Mouse (Mus musculus) embryonic facial prominence, embryonic 12.5 days (tissue): ENCODE measurements at regions not wholly inside any gene's neighbourhood (a gene's known extent, or its start where the extent isn't known, plus 50 kb on each side); places are given as distances from the start of the nearest gene placed in this dataset.

Experiments
- ATAC-seq: fragments of 200-750 bp; cut with Nextera tagmentation; 2 replicates; pipeline ENCODE4 v1.8.0; 2017; ENCODE audit not compliant: insufficient number of reproducible peaks, insufficient read depth, low FRiP score, low TSS enrichment
- H3K27ac ChIP-seq: fragments of 300-500 bp; sonication (generic); 2 replicates; pipeline ENCODE4 v1.5.1; 2016; ENCODE audit warnings: mild to moderate bottlenecking
- H3K27me3 ChIP-seq: fragments of 300-500 bp; sonication (generic); 2 replicates; pipeline ENCODE4 v1.6.1; 2016; ENCODE audit warnings: mild to moderate bottlenecking, moderate library complexity
- H3K36me3 ChIP-seq: fragments of 300-500 bp; sonication (generic); 2 replicates; pipeline ENCODE4 v1.6.1; 2016; ENCODE audit warnings: mild to moderate bottlenecking
- H3K4me1 ChIP-seq: fragments of 300-500 bp; sonication (generic); 2 replicates; pipeline ENCODE4 v1.6.1; 2016
- H3K4me2 ChIP-seq: fragments of 300-500 bp; sonication (generic); replicated peaks from 2 replicates; pipeline ENCODE4 v1.6.1; 2016; ENCODE audit warnings: mild to moderate bottlenecking, moderate library complexity
- H3K4me3 ChIP-seq: fragments of 300-500 bp; sonication (generic); 2 replicates; pipeline ENCODE4 v1.5.1; 2016; ENCODE audit warnings: mild to moderate bottlenecking
- H3K9ac ChIP-seq: fragments of 300-500 bp; sonication (generic); 2 replicates; pipeline ENCODE4 v1.6.1; 2016; ENCODE audit warnings: mild to moderate bottlenecking, moderate library complexity
- H3K9me3 ChIP-seq: fragments of 300-500 bp; sonication (generic); 2 replicates; pipeline ENCODE4 v1.6.1; 2016; ENCODE audit warnings: mild to moderate bottlenecking, moderate library complexity
- WGBS: fragments of 180-500 bp; shearing (Covaris S2); methylation state at CpG from one replicate; pipeline ENCODE4 v1.1.7; 2016; 5-methylcytosine and 5-hydroxymethylcytosine counted together

DNA sequence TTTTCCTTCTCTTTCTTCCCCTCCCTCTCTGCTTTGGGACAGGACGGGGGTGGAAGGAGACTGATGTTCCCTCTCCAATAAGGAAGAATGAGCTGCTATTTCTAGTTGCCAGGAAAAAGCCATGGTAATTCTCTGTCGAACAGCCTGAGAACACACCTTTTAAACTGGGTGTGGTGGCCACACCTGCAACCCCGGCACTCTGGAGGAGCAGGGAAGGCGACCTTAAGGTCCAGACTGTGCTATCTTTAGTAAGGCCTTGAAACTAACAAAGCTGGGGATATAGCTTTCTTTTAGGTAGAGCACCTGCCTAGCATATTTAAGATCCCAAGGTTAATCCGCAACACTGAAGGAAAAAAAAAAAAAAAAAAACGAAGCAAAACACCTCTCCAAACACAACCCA, 242.7 kb downstream of the Foxo1 start:
- no peak overlapping the region for H3K4me3 ChIP-seq
- no peaks in the 10 kb centered on the region for H3K27me3 ChIP-seq
- H3K36me3 ChIP-seq, result no peaks in the 10 kb centered on the region
- no peak overlapping the region for H3K27ac ChIP-seq
- H3K4me1 ChIP-seq, result no peaks in the 10 kb centered on the region
- H3K4me2 ChIP-seq, result peak overlapping the region; percentile 35; the same call in 1 of the 2 replicates
- 53% methylated on average over 6 of the region's 6 CpGs for WGBS
- H3K9ac ChIP-seq, result no peak overlapping the region
- H3K9me3 ChIP-seq, result no peaks in the 10 kb centered on the region
- ATAC-seq, result no peak

GRCm38 (mm10) chr3:52510088-52510765, 242.1 kb downstream of the Foxo1 start:
- peak overlapping the region; percentile 35 for H3K4me2 ChIP-seq

GRCm38 (mm10) chr3:52503925-52504324, 235.8 kb downstream of the Foxo1 start:
- Histone ChIP-seq H3K27me3 (no peaks in the 10 kb centered on the region), H3K27ac (no peak overlapping the region), H3K4me1 (no peaks in the 10 kb centered on the region), H3K9me3 (no peaks in the 10 kb centered on the region), H3K9ac (no peak overlapping the region), H3K36me3 (no peaks in the 10 kb centered on the region), H3K4me3 (no peak overlapping the region), H3K4me2 (no peak overlapping the region)
- 87% methylated on average over 9 of the region's 9 CpGs for WGBS
- ATAC-seq, result no peak

More at GRCm38 (mm10) chr3:52510088-52510765, 242.1 kb downstream of the Foxo1 start:
- H3K27ac ChIP-seq, result no peak overlapping the region
- no peak for ATAC-seq
- H3K4me1 ChIP-seq, result no peaks in the 10 kb centered on the region
- H3K36me3 ChIP-seq, result no peaks in the 10 kb centered on the region
- peak overlapping the region; percentile 23; the same call in 1 of the 2 replicates for H3K4me3 ChIP-seq
- 63% methylated on average over 12 of the region's 12 CpGs for WGBS
- no peaks in the 10 kb centered on the region for H3K9me3 ChIP-seq
- H3K27me3 ChIP-seq, result no peaks in the 10 kb centered on the region
- H3K9ac ChIP-seq, result no peak overlapping the region

GRCm38 (mm10) chr3:52502223-52502622, 234.1 kb downstream of the Foxo1 start:
- ATAC-seq, result no peak
- no peak overlapping the region for H3K4me3 ChIP-seq
- 16% methylated on average over 7 of the region's 7 CpGs for WGBS
- H3K4me1 ChIP-seq, result no peaks in the 10 kb centered on the region
- H3K36me3 ChIP-seq, result no peaks in the 10 kb centered on the region
- H3K4me2 ChIP-seq, result no peak overlapping the region
- no peaks in the 10 kb centered on the region for H3K27me3 ChIP-seq
- H3K9me3 ChIP-seq, result no peaks in the 10 kb centered on the region
- H3K9ac ChIP-seq, result no peak overlapping the region
- no peak overlapping the region for H3K27ac ChIP-seq

DNA sequence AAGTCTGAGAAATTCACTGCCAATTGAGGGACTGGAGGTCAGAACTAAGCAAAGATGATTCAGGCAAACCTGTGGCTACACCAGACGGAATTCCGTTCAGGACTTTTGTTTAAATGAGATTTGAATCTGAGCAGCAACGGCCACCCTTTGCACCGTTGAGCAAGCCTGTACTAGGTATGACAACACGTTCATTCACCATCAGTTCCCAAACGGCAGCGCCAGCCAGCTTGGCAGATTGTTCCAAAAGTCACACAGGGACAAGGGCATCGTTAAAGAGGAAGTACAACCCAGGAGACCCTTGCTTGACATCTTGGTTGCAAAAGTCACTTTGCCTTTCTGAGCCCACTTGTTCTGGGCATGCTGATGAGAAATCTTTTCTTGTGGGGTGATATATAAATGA, 233.5 kb downstream of the Foxo1 start:
- no peak for ATAC-seq
- no peak overlapping the region for H3K9ac ChIP-seq
- H3K4me1 ChIP-seq, result no peaks in the 10 kb centered on the region
- H3K9me3 ChIP-seq, result no peaks in the 10 kb centered on the region
- H3K4me2 ChIP-seq, result no peak overlapping the region
- H3K4me3 ChIP-seq, result no peak overlapping the region
- 83% methylated on average over 8 of the region's 8 CpGs for WGBS
- no peaks in the 10 kb centered on the region for H3K27me3 ChIP-seq
- no peaks in the 10 kb centered on the region for H3K36me3 ChIP-seq
- H3K27ac ChIP-seq, result no peak overlapping the region

DNA sequence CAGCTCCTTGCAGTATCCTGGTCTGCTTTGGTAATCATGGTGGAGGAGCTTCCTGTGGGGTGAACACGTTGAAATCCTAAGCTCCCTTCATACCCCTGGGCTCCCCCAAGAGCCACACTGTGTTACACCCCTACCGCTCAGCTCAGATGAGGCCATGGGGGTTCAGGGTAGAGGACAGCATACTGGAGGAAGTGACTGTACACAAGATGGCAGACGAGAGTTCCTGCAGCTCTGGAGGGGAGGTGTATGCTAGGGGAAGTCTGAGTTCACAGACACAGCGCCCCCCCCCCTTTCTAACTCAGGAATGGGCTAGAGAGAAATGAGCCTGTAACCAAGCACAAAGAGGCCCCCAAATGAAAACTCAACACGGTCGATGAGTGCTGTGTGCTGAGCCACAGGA, 231.9 kb downstream of the Foxo1 start:
- Histone ChIP-seq H3K9ac (no peak overlapping the region), H3K4me2 (no peak overlapping the region), H3K4me3 (no peak overlapping the region), H3K4me1 (no peaks in the 10 kb centered on the region), H3K9me3 (no peaks in the 10 kb centered on the region), H3K27me3 (no peaks in the 10 kb centered on the region), H3K36me3 (no peaks in the 10 kb centered on the region), H3K27ac (no peak overlapping the region)
- WGBS, result 84% methylated on average over 6 of the region's 6 CpGs
- no peak for ATAC-seq

DNA sequence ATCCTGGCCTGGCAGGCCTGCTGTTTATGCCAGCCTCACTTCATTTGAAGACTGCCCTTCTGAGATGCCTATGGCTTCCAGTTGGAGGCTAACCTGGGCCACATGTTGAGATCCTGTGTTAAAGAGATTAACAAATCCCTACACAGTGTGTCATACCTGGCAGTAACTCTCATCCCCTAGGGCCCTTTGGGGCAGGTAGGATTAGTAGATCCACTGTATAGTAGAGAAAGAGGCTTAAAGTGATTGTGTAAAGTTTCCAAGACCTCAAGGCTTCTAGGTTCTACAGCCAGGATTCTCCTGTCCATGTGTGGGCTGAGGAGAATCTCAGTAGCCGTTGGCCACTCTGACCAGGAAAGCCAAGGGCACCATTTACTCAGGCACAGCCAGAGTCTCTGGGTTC, 231.4 kb downstream of the Foxo1 start:
- H3K9me3 ChIP-seq, result no peaks in the 10 kb centered on the region
- no peak for ATAC-seq
- no peak overlapping the region for H3K4me3 ChIP-seq
- no peak overlapping the region for H3K9ac ChIP-seq
- no peaks in the 10 kb centered on the region for H3K4me1 ChIP-seq
- no peak overlapping the region for H3K27ac ChIP-seq
- H3K36me3 ChIP-seq, result no peaks in the 10 kb centered on the region
- no peak overlapping the region for H3K4me2 ChIP-seq
- WGBS, result 89% methylated on average over 1 of the region's 1 CpGs
- no peaks in the 10 kb centered on the region for H3K27me3 ChIP-seq

DNA sequence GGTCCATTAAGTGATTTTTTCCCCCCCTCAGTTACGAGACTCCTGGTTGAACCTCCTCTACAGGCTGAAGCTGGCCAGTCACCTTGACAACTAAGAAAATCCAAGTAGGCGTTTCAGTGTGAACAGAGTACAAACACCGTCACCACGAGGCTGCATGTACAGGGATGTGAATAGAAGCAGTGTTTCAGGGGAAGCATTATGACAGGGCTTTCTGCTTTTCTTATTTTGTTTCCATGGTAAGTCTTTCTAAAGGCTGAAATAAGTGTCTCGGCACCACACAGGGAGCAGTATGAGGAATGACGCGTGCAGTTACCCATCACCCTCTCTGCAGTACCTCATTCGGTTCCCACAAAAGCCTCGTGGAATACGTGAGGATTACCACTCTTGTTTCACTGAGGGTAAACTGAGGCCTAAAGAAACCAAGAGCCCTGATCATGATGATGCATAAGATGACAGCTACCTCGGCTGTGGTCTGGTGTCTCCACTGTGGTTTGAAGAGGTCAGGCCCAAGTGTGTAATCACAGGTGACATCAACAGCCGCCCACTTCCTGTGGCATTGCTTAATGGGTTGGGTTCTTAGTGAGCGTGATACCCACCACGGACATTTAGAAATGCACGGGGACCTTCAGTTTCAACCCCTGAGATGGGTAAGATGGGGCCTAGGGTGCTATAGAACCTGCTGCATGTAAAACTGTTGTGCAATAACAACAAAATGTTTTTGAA, 230.5 kb downstream of the Foxo1 start:
- Histone ChIP-seq H3K4me2 (no peak overlapping the region), H3K36me3 (no peaks in the 10 kb centered on the region), H3K4me3 (no peak overlapping the region), H3K27me3 (no peaks in the 10 kb centered on the region), H3K9me3 (no peaks in the 10 kb centered on the region), H3K9ac (no peak overlapping the region), H3K27ac (no peak overlapping the region), H3K4me1 (no peaks in the 10 kb centered on the region)
- no peak for ATAC-seq
- WGBS, result 89% methylated on average over 15 of the region's 15 CpGs

- no peaks in the 10 kb centered on the region for H3K9me3 ChIP-seq
- no peak overlapping the region for H3K4me3 ChIP-seq
- no peaks in the 10 kb centered on the region for H3K4me1 ChIP-seq
- no peaks in the 10 kb centered on the region for H3K27me3 ChIP-seq
- WGBS, result 67% methylated on average over 4 of the region's 4 CpGs
- H3K4me2 ChIP-seq, result no peak overlapping the region
- H3K9ac ChIP-seq, result no peak overlapping the region
- no peak for ATAC-seq
- H3K36me3 ChIP-seq, result no peaks in the 10 kb centered on the region
- no peak overlapping the region for H3K27ac ChIP-seq
Observed at GRCm38 (mm10) chr3:52496965-52497364, 228.8 kb downstream of the Foxo1 start.

DNA sequence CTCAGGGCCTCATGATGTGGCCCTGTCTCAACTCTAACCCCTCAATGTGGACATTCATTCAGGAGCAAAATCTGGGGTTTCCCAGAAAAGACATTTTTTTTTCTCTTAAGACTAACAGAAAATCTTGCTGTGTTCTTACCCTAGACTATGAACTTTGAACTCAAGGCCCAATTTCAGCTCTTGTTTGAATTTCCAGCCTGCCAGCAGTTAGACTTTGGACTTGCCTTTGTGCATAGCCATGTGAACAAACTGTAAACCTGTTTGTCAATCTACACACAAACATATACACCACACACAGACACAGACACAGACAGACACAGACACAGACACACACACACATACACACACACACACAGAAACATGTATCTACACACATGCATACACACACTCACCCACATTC, 227.3 kb downstream of the Foxo1 start:
- no peak overlapping the region for H3K27ac ChIP-seq
- no peaks in the 10 kb centered on the region for H3K4me1 ChIP-seq
- no peaks in the 10 kb centered on the region for H3K36me3 ChIP-seq
- H3K4me2 ChIP-seq, result no peak overlapping the region
- no peaks in the 10 kb centered on the region for H3K9me3 ChIP-seq
- H3K27me3 ChIP-seq, result no peaks in the 10 kb centered on the region
- no peak overlapping the region for H3K4me3 ChIP-seq
- ATAC-seq, result no peak
- H3K9ac ChIP-seq, result no peak overlapping the region

- H3K9ac ChIP-seq, result no peak overlapping the region
- no peak overlapping the region for H3K4me3 ChIP-seq
- no peak for ATAC-seq
- H3K4me1 ChIP-seq, result no peaks in the 10 kb centered on the region
- no peaks in the 10 kb centered on the region for H3K27me3 ChIP-seq
- H3K9me3 ChIP-seq, result no peaks in the 10 kb centered on the region
- H3K27ac ChIP-seq, result no peak overlapping the region
- H3K4me2 ChIP-seq, result no peak overlapping the region
- WGBS, result 76% methylated on average over 2 of the region's 2 CpGs
- no peaks in the 10 kb centered on the region for H3K36me3 ChIP-seq
Observed at GRCm38 (mm10) chr3:52494924-52495323, 226.8 kb downstream of the Foxo1 start.

DNA sequence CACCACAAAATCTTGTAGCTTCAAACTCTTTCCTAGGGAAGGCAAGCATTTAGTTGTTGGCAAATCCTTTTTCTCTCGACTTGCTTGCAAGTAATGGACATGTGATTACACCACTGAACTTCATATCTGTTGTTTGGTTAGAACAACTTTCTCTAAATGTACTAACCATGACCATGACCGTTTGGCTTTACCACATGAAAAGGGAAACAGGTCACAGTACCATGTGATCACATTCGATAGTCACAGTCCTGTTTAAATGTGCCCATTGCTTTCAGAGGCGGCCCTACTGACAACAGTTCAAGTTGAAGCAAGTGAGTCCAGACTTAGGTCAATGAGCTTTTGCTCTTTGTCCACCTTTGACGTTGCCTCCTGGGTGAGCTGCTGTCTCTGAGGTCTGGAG, 211.1 kb downstream of the Foxo1 start:
- H3K4me2 ChIP-seq, result no peak overlapping the region
- H3K36me3 ChIP-seq, result no peaks in the 10 kb centered on the region
- no peaks in the 10 kb centered on the region for H3K4me1 ChIP-seq
- no peak overlapping the region for H3K9ac ChIP-seq
- H3K4me3 ChIP-seq, result no peak overlapping the region
- no peak overlapping the region for H3K27ac ChIP-seq
- H3K27me3 ChIP-seq, result no peaks in the 10 kb centered on the region
- no peak for ATAC-seq
- no peaks in the 10 kb centered on the region for H3K9me3 ChIP-seq
- WGBS, result 81% methylated on average over 5 of the region's 5 CpGs
